Mouse (Mus musculus): ENCODE results near the gene Gm20388. TPM values are rescaled to one million over a fixed set of nuclear protein-coding genes. Genes with fewer than 3 reads are reported as not detected.

Gene Gm20388
- polyA plus RNA-seq, 1 experiment from 2014 or later = not detected

DNA sequence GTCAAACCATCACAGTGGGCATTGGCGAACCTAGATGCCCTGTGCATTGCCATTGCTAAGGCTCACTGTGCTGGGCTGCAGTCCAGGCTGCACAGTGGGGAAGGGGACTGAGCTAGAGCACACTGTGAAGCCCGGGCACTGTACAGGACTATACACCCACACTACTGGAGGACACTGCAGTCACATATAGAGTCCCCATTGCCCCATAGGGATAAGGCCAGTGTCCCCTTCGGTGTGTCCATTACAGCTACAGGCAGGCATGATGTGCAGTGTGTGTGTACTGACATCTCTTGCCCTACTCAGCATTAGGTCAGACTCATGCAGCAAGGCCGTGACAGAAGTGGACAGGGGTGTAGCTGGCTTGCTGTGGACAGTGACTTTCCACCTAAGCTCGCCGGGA, 2431.1 kb downstream of the Gm20388 start:
- Histone ChIP-seq H3K27me3 (peaks cover 58% of the 10 kb centered on the region), H3K9ac (replicated peaks) (no peak overlapping the region), H3K4me3 (no peak overlapping the region), H3K36me3 (no peaks in the 10 kb centered on the region), H3K4me2 (replicated peaks) (no peak overlapping the region), H3K9me3 (no peaks in the 10 kb centered on the region), H3K4me1 (peaks cover 20% of the 10 kb centered on the region), H3K27ac (replicated peaks) (no peak overlapping the region)
- ATAC-seq (replicated peaks) = no peak
- 87% methylated on average over 6 of the region's 6 CpGs for WGBS

DNA sequence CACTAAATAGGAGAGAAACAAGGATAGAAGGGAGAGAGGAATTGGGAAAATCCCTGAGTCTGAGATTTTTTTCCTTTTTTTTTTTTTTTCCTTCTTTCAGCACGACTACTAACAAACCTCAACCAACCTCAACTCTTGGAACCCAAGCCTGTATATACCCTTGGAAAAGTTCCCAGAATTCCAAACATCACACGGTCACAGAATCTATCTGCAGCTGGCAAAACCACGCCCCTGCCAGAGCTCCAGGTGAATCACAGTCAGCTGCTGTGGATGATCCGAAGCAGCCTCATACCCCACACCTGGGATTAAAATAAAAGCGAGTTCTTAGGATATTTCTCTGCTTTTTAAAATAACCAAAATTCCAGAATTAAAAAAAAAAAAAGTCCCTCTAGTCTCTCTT, 2431.7 kb downstream of the Gm20388 start:
- Histone ChIP-seq H3K27me3 (peaks cover 52% of the 10 kb centered on the region), H3K36me3 (no peaks in the 10 kb centered on the region), H3K9me3 (no peaks in the 10 kb centered on the region), H3K4me1 (peaks cover 16% of the 10 kb centered on the region; the same call in 1 of the 2 replicates), H3K9ac (replicated peaks) (no peak overlapping the region), H3K27ac (replicated peaks) (no peak overlapping the region), H3K4me3 (no peak overlapping the region), H3K4me2 (replicated peaks) (no peak overlapping the region)
- WGBS = 47% methylated on average over 5 of the region's 5 CpGs
- no peak for ATAC-seq (replicated peaks)

DNA sequence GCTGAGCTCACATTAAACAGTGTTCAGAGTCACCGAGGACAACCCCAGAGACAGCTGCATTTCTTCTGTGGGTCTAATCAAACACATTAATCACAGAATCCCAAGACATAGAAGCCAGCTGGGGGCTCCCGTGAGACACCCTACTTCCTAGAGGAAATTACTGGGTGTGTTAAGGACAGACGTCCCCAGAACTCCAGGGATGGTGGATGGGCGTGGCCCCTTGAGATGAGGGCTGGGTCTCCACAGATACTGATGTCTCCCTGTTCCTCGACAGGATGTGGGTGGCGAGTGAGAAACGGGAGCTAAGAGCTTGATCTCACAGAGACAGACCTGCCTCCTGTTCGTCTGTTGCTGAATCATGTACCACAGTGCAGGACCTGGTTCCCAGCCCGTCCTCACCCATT, 2432.2 kb downstream of the Gm20388 start:
- 0 out of 2 replicates have a peak overlapping the region, but pooled peaks have one; percentile 14 for H3K9ac ChIP-seq (replicated peaks)
- WGBS = 5% methylated on average over 9 of the region's 9 CpGs
- peak overlapping the region; percentile 25 for H3K4me2 ChIP-seq (replicated peaks)
- 0 out of 2 replicates have a peak overlapping the region, but pooled peaks have one; percentile 12 for H3K4me3 ChIP-seq
- no peak overlapping the region for H3K27ac ChIP-seq (replicated peaks)
- H3K36me3 ChIP-seq = no peaks in the 10 kb centered on the region
- H3K4me1 ChIP-seq = peaks cover 20% of the 10 kb centered on the region
- H3K9me3 ChIP-seq = no peaks in the 10 kb centered on the region
- ATAC-seq (replicated peaks) = no peak
- H3K27me3 ChIP-seq = peaks cover 48% of the 10 kb centered on the region

DNA sequence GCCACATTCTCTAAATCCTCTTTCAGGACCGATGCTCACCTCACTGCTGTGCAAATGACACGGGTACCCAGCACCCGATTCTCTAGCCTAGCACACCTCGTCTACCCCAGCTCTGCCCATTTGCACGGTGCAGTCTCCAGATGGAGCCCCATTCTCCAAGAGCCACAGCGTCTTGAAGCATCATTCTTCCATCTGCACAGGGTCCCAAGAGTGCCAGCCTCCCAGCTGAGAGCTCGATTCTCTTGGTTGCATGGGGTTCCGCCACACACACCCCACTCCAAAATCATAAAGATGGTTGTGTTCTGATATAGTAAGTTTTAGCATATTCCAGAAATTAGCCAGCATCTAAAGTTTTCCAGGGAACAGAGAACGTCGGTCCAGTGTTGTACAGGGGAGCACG, 2432.7 kb downstream of the Gm20388 start:
- peaks cover 25% of the 10 kb centered on the region for H3K4me1 ChIP-seq
- WGBS = 3% methylated on average over 11 of the region's 11 CpGs
- H3K36me3 ChIP-seq = no peaks in the 10 kb centered on the region
- no peaks in the 10 kb centered on the region for H3K9me3 ChIP-seq
- H3K9ac ChIP-seq (replicated peaks) = 0 out of 2 replicates have a peak overlapping the region, but pooled peaks have one; percentile 14
- H3K27ac ChIP-seq (replicated peaks) = no peak overlapping the region
- H3K4me2 ChIP-seq (replicated peaks) = peak overlapping the region; percentile 25
- ATAC-seq (replicated peaks) = no peak
- H3K4me3 ChIP-seq = peak overlapping the region; percentile 12
- peaks cover 42% of the 10 kb centered on the region for H3K27me3 ChIP-seq

DNA sequence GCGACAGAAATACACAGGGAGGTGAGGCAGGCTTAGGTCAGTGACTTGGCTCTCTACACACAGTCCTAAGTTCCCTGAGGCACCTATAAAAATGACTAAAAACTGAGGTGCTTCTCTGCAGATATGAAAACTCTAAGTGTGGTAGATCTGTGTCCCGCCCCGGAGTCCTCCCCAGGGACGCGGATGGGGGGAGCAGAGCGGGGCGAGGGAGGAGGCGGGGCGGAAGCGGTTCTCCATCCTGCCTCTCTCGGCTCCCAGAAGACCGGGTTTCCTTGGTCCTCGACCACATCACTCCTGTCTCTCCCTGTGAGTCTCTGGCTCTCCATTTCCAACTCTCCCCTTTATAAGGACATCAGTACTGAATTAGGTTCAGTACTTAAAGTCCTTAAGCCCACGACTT, 2433.1 kb downstream of the Gm20388 start:
- 4% methylated on average over 14 of the region's 14 CpGs for WGBS
- Histone ChIP-seq H3K9me3 (no peaks in the 10 kb centered on the region), H3K36me3 (no peaks in the 10 kb centered on the region), H3K9ac (replicated peaks) (0 out of 2 replicates have a peak overlapping the region, but pooled peaks have one; percentile 17), H3K4me1 (peaks cover 25% of the 10 kb centered on the region), H3K4me2 (replicated peaks) (peak overlapping the region; percentile 25), H3K27ac (replicated peaks) (no peak overlapping the region), H3K27me3 (peaks cover 38% of the 10 kb centered on the region), H3K4me3 (peak overlapping the region; percentile 12)
- ATAC-seq (replicated peaks) = no peak

DNA sequence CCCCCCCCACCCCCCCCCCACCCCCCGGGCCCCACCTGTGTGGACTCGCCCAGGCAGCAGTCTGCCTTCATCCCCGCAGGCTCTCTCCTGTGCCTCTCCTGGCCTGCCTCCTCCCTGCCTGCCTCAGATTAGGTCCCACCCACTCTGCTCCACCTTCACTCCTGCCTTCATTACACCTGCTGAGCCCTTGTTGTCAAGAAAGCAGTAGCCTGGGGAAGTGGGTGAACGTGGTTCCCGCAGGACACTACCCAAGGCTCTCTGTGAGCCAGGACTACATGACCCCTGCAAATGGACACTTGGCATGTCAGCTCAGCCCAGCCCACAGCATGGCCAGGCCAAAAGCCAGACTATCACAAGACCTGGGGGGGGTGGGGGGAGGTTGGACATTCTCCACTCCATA, 2433.6 kb downstream of the Gm20388 start:
- Histone ChIP-seq H3K9me3 (no peaks in the 10 kb centered on the region), H3K27ac (replicated peaks) (no peak overlapping the region), H3K4me1 (peaks cover 25% of the 10 kb centered on the region), H3K9ac (replicated peaks) (no peak overlapping the region), H3K36me3 (no peaks in the 10 kb centered on the region), H3K4me2 (replicated peaks) (no peak overlapping the region), H3K27me3 (peaks cover 35% of the 10 kb centered on the region), H3K4me3 (no peak overlapping the region)
- WGBS = 4% methylated on average over 2 of the region's 5 CpGs
- ATAC-seq (replicated peaks) = no peak

DNA sequence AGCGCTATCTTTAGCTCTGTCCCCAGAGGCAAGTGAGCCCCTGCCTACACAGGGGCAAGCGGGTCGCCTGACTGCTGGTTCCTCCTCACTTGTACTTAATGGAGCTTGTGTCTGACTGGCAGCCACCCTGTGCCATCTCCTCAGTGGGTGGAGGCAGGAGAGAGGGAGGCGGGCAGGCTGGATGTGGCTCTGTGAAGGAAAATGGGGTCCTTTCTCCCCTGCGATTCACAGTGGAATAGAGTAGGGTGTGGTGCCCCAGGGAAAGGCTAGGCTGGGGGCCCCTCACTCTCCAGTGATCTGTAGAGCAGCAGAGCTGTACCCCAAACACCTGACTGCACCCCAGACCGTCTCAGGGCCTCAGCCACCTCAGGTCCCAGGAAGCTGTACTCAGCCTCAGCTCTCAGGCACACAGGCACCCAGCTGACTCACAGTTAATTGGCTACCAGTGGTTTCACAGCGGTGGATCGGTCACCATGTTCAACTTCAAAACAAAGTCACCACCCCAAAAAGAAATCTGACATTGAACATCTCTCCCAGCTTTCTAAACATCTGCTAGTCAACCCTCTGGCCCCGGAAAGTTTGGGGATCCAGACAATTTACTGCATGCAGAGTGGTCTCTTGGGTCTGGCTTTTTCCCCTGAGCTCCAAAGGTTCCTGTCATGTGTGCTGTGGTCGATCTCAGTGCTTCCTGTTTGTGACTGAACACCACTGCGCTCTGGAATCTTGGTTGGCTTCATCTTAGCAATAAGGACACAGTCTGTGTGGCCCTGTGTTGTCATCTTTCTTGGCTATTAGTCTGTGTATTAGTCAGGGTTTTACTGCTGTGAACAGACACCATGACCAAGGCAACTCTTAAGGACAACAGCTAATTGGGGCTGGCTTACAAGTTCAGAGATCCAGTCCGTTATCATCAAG, 2434.8 kb downstream of the Gm20388 start:
- peaks cover 28% of the 10 kb centered on the region for H3K4me1 ChIP-seq
- no peak for ATAC-seq (replicated peaks)
- no peak overlapping the region for H3K9ac ChIP-seq (replicated peaks)
- H3K9me3 ChIP-seq = no peaks in the 10 kb centered on the region
- 56% methylated on average over 11 of the region's 12 CpGs for WGBS
- no peak overlapping the region for H3K27ac ChIP-seq (replicated peaks)
- H3K4me2 ChIP-seq (replicated peaks) = no peak overlapping the region
- no peak overlapping the region for H3K4me3 ChIP-seq
- H3K36me3 ChIP-seq = no peaks in the 10 kb centered on the region
- H3K27me3 ChIP-seq = peaks cover 29% of the 10 kb centered on the region

DNA sequence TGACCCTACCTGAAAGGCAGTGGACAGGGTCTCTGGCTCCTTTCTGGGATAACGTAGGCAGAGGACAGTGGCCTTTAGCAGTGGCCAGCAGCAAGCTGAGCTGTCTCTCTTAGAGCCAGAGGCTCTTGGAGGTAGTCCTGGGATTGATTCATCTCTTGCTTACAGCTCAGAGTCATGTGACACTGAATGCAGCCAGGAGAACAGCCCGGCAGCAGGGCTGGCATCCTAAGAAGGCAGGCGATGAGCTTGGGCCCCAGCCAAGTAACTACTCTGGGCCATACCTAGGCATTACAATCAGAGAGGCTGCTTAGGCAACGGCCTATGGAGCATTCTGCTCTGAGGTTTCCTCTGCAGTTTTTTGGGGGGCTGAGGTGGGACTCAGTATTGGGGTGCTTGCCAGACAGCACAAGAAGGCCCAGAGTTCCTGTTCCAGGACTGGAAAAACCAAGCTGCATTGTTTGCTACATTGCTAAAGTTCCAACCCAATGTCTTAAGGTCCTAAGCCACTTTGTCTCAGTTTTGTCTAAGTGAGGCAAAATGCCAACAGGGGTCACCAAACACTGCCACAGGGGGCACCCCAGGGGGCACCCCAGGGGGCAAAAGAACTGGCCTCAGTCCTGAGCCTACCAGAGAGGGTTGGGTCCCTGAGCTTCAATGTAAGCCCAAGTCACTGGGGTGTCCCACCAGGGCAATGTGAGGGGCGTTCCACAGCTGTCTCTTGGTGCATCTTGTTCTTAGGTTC, 2437.3 kb downstream of the Gm20388 start:
- no peak overlapping the region for H3K4me2 ChIP-seq (replicated peaks)
- peak overlapping the region; percentile 64 for H3K27ac ChIP-seq (replicated peaks)
- H3K27me3 ChIP-seq = peaks cover 7% of the 10 kb centered on the region
- WGBS = 58% methylated on average over 5 of the region's 5 CpGs
- H3K36me3 ChIP-seq = no peaks in the 10 kb centered on the region
- 0 out of 2 replicates have a peak overlapping the region, but pooled peaks have one; percentile 5 for H3K9ac ChIP-seq (replicated peaks)
- H3K9me3 ChIP-seq = no peaks in the 10 kb centered on the region
- no peak overlapping the region for H3K4me3 ChIP-seq
- peaks cover 25% of the 10 kb centered on the region for H3K4me1 ChIP-seq
- ATAC-seq (replicated peaks) = peak; percentile 65

DNA sequence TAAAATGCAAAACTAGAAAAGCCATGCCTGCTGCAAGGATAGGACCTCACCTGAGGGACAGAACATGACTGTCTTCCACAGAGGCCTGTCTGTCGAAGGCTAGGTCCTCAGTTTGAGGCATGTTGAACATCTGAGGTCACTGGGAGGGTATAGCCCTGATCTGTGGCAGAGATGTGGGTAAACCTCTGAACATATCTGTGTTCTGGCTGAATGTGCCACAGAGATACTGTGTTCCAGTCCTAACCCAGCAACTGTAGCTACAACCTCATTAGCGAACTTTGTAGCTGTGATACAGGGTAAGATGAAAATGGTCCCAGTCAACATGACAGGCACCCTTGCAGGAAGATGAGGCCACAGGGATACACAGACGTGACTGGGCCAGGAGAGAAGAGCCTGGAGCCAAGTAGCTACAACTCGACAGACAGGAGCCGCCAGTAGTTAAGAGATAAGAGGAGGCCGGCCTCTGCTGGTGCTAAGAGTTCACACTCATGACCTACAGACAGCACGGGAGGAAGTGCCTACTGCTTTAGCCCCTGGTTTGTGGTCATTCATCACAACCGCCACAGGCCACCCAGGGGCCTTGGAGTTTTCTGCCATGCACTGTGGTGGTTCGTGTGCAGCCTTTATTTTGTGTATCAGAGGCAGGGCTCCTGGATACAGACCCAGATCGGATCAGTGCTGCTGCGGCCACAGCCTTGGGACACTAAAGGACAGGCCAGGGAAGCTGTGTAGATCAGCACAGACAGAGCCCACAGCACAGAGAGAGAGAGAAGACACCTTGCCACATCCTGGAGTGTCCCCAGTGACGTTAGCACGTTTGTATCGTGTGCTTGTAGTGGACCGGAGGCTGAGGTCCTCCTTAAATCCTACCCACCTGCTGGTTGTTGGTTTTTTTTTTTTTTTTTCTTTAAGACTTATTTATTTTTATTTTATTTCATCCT, 2439.0 kb downstream of the Gm20388 start:
- H3K4me1 ChIP-seq = peaks cover 15% of the 10 kb centered on the region
- H3K9ac ChIP-seq (replicated peaks) = no peak overlapping the region
- ATAC-seq (replicated peaks) = no peak
- H3K4me2 ChIP-seq (replicated peaks) = no peak overlapping the region
- H3K27me3 ChIP-seq = peaks cover 5% of the 10 kb centered on the region
- WGBS = 46% methylated on average over 15 of the region's 15 CpGs
- no peaks in the 10 kb centered on the region for H3K9me3 ChIP-seq
- no peak overlapping the region for H3K4me3 ChIP-seq
- H3K27ac ChIP-seq (replicated peaks) = no peak overlapping the region
- H3K36me3 ChIP-seq = no peaks in the 10 kb centered on the region

DNA sequence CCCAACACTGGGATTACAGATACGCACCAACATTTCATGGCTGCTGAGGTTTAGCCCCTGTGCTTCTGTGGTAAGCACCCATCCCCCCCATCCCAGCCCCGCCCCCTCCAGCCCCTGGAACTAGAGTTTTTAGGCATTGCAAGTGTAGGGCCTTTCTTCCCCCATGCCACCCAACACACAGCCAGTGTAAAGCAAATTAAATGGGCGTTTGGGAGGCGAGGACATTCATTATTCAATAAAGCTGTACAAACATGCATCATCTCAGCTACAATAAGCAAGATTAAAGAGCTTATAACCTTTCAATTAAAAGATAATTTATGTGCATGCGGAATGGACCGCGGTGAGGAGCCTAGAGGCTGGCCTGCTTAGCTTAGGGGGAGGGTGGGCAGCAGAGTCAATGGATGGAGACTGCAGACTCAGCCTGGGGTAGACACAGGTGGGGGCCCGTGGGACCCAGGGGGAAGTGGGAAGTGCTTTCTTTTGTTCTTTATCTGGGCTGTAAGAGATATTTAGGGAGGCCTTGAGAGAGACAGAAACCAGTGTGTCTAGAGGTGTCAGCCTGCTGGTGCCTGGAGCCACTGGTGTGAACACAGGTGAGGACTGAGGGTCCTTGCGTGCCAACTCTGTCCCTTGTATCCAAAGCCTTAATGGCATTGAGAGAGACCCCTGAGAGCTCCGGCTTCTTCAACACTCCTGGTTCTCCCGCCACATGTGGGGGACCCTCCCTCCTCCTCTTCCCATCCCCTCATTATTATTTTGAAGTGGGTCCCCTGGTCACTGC, 2439.9 kb downstream of the Gm20388 start:
- Histone ChIP-seq H3K27ac (replicated peaks) (no peak overlapping the region), H3K36me3 (no peaks in the 10 kb centered on the region), H3K9ac (replicated peaks) (no peak overlapping the region), H3K4me3 (no peak overlapping the region), H3K27me3 (no peaks in the 10 kb centered on the region), H3K4me1 (peaks cover 15% of the 10 kb centered on the region), H3K4me2 (replicated peaks) (no peak overlapping the region), H3K9me3 (no peaks in the 10 kb centered on the region)
- WGBS = 19% methylated on average over 11 of the region's 11 CpGs
- no peak for ATAC-seq (replicated peaks)

DNA sequence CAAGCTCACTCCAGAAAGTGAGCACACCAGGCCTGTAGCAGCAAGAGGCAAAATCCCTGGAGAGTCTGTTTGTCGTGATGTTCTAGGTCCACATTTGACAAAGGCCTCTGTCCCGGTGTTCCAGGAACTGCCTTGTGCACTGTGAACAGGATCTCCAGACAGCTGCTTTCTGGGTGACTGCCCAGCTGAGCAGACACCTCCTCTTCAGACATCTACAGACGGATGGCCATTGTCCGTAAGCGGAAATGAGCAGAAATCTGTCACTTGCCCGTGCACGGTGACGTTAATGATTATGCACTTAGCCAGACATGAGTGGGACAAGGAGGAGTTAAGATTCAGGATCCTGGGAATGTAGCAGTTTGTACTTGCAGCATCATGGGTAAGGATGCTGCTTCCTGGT, 2443.5 kb downstream of the Gm20388 start:
- Histone ChIP-seq H3K4me1 (peaks cover 7% of the 10 kb centered on the region), H3K36me3 (no peaks in the 10 kb centered on the region), H3K4me3 (no peak overlapping the region), H3K9ac (replicated peaks) (no peak overlapping the region), H3K4me2 (replicated peaks) (no peak overlapping the region), H3K27me3 (0 out of 2 replicates have a peak, but pooled peaks cover 4% of the 10 kb centered on the region), H3K27ac (replicated peaks) (no peak overlapping the region), H3K9me3 (no peaks in the 10 kb centered on the region)
- ATAC-seq (replicated peaks) = no peak
- 78% methylated on average over 8 of the region's 8 CpGs for WGBS

All from forebrain, embryonic 15.5 days (tissue).